Mouse (Mus musculus): ENCODE data around the gene Ace2.
A peak's percentile ranks its signal among the peaks of the same experiment; 100 is the strongest.

Gene Ace2

DNA sequence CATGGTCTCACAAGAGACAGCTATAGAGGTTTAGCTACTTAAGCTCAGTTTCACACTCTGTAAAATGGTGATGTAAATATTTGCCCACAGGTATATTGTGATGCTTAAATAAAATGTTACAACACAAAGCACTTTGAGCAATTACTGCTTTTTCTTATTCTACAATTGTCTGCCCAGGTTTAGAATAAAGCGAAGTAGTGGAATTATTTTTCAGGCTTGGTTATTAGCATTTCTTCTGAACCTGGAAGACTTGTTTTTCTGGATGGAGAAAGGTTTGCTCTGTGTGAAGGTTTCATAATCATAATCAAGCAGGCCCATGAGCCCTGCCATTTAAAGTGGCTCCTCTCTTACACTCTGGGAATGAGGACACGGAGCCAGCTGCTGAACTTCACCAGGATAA lies at the start of gene Ace2:
Gene Ace2 (plus strand): TSS at position 301 of the 400 bp plus-strand sequence.
- no peak for DNase-seq (ENCODE audit: low spot score in 2 of 2)

DNA sequence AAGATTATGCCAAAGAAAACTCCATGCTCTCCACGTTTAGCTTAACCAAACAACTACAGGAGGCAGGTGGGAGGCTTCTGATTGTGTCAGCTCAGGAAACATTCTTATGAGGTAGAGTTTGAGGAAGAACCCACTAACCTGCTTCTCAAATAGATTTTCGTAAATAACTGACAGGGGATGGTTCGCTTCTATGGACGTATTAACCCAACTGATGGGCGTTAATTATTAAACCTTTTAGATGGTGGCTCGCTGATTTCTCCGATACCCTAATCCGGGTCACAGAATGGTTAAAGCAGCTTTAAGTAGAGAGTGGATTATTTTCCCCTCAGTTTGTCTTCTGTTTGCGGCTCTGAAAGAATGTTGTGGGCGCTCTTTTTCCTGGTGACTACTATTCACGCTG lies 49.2 kb upstream of the Ace2 start:
- no peak for DNase-seq (ENCODE audit: low spot score in 2 of 2)

GRCm38 (mm10) chrX:164092300-164093169 lies 46.6 kb upstream of the Ace2 start:
- DNase-seq (ENCODE audit: low spot score in 2 of 2): no peak

GRCm38 (mm10) chrX:164093435-164093834 lies 45.7 kb upstream of the Ace2 start:
- no peak for DNase-seq (ENCODE audit: low spot score in 2 of 2)

DNA sequence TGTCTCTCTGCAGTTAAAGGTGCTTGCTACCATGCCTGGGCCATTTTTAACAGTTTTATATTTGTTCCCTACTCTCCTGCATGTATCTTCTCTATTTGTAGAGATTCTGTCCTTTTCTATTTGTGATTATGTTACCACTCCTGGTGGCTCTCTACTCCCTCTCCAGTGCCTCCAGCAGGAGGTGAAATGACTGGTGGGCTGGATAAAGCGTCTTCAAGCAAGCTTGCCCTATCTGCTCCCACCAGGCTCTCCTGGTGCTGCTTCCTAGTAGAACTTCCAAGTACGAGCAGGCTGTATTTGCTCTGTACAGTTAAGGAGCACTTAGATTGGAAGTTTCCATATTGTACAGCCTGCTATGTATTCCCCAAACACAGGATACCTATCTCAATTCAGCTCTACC lies 43.3 kb upstream of the Ace2 start:
- DNase-seq (ENCODE audit: low spot score in 2 of 2): no peak

DNA sequence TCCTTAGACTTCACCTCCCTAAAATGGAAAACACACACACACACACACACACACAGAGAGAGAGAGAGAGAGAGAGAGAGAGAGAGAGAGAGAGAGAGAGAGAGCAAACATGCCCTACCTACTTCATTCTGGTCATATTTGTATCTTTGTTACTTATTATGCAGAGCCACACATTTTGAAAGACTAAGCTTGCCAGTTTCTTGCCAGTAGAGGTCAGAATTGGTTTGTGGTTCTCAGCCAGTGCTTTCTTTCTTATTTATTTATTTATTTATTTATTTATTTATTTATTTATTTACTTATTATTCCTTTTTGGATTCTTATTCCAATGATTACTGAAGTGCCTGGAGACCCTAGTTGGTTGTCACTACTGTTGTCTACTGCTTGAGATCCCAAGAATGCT lies 37.6 kb upstream of the Ace2 start:
- DNase-seq (ENCODE audit: low spot score in 2 of 2): no peak

GRCm38 (mm10) chrX:164102198-164102597 lies 36.9 kb upstream of the Ace2 start:
- DNase-seq (ENCODE audit: low spot score in 2 of 2): no peak

GRCm38 (mm10) chrX:164102656-164103055 lies 36.5 kb upstream of the Ace2 start:
- DNase-seq (ENCODE audit: low spot score in 2 of 2): no peak

GRCm38 (mm10) chrX:164111146-164111545 lies 28.0 kb upstream of the Ace2 start:
- no peak for DNase-seq (ENCODE audit: low spot score in 2 of 2)

GRCm38 (mm10) chrX:164113744-164114143 lies 25.4 kb upstream of the Ace2 start:
- DNase-seq (ENCODE audit: low spot score in 2 of 2): no peak

GRCm38 (mm10) chrX:164123942-164124341 lies 15.2 kb upstream of the Ace2 start:
- DNase-seq (ENCODE audit: low spot score in 2 of 2): no peak

DNA sequence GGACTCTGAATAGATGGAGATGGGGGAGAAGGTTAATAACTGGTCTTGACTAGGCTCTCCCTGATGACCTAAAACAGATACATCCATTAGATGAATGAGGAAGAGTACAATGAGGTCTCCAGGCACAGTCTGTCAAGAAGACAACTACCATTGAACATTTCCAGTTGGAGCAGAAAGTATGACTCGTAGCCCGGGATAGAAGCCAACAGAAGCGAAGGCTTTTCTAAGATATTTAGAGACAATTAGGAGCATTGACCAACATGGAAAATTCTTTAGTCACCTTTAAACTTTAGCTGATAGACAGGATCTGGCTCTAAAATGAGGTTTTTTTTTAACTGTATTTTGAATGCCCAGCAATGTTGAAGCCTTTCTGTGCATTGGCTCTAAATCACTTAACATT lies 5.6 kb upstream of the Ace2 start:
- no peak for DNase-seq (ENCODE audit: low spot score in 2 of 2)

DNA sequence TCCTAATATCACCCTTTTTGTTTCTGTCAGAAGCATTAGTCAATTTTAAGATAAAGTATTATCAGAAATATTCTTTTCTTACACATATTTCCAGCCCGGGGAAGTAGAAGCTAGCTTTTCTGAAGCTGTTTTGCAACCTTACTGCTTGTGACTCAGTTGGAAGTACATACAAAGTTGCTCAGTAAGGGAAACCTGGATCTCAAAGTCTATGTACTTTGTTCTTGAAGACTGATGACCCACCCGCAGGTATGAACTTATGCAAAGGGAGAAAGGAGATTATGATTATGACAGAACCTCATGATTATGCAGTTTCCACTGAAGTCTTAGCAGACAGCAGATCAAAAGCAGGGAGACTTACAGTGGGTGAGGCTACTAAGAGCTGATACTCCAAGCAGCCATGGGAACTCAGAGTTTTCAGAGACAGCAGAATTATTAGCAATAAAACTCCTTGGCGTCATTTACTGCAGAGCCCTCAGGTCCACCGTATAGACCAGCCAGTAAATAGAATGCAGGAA lies 3.8 kb upstream of the Ace2 start:
- no peak for DNase-seq (ENCODE audit: low spot score in 2 of 2)

DNA sequence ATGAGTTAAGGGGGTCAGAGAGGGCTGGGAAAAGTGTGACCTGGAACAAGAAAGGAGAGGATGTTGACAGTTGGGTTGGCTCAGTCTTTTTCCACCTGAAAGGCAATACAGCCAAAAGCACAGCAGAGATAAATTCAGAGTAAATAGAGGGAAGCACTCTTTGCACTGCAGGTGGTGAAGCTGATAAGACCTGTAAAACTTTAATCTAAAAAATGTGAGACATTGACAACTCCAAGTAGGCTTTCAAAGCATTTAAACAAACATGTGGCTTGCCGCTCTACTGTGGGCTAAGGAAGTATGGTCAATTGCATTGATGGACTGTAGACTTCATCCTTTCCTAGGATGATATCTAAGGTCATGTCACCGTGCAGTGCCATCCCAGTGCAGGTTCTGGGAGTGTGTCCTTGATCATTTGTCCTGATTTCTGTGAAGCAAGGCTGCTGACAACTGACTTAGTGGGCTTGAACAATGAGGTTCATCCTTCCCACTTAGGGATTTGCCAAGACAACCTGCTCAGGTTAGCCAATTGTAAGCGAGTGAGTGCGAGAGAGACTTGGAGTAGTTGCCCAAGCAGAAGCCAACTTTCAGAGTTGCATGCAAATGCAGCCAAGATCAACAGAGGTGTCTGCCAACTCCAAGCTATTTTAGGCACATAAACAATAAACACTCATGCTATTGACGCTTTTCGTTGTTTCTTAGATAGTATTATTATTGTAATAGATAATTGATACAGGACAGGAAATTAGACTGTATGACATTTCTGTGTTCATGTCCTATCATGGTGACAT lies 6.5 kb downstream of the Ace2 start:
- peak in 1 of 2 experiments; percentile 11 for DNase-seq (ENCODE audit: low spot score in 2 of 2)

- no peak for DNase-seq (ENCODE audit: low spot score in 2 of 2)
Observed at GRCm38 (mm10) chrX:164152703-164153102, 13.6 kb downstream of the Ace2 start.

DNA sequence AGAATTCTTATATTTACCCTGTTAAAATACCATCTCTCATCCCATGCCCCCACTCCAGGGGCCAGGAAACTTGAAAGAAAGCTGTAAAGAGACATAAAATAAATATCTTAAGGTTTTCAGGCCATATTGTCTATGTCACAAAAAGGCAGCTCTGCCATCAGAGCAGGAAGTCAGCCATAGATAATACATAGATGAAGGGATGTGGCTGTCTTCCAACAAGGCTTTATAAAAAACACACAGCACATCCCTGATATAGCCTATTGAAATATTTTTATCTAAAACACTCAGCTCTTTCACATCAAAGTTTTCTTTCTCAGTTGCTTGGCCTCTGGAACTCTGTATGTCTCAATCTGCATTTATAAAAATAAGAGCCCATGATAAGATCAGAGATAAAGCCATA lies 14.5 kb downstream of the Ace2 start:
- no peak for DNase-seq (ENCODE audit: low spot score in 2 of 2)

DNA sequence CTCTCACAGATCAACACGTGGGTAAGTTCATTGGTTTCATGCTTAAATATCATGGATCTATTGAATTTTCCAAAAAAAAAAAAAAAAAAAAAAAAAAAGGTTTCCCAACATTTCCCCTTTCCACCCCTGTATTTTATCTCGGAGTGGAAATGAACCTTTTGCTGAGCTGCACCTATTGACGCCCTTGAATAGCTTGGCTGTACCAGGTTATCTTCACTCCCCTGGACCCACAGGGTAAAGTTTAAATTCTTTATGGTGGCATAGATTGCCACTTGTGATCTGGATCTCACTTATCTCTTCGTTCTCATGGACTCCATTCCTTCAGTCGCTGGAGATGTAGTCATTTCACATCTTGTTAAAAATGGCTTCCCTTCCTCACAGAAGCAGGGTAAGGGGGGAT lies 15.5 kb downstream of the Ace2 start:
- no peak for DNase-seq (ENCODE audit: low spot score in 2 of 2)

GRCm38 (mm10) chrX:164164681-164165080 lies 25.5 kb downstream of the Ace2 start:
- peak in 1 of 2 experiments; percentile 3 for DNase-seq (ENCODE audit: low spot score in 2 of 2)

DNA sequence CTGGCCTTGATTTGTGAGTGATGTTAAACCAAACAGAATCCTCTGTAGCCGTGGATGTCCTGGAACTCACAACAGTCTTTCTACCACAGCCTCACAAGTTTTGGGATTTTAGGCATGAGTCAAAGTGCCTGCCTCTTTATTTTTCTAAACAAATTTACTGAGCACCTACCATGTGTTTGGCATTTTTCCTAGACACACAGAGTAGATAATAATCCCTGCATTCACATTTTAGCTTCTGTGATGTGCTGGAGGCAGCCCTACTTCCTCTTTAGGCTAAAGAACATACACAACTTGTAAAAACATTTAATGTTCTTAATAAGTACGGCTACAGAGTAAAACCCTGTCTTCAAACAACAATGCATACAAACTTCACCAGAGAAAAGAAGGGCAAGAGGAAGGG lies 31.9 kb downstream of the Ace2 start:
- DNase-seq (ENCODE audit: low spot score in 2 of 2): no peak

GRCm38 (mm10) chrX:164173880-164174279 lies 34.7 kb downstream of the Ace2 start:
- DNase-seq (ENCODE audit: low spot score in 2 of 2): no peak

- DNase-seq (ENCODE audit: low spot score in 2 of 2): no peak
Observed at GRCm38 (mm10) chrX:164175311-164175710, 36.2 kb downstream of the Ace2 start.

DNA sequence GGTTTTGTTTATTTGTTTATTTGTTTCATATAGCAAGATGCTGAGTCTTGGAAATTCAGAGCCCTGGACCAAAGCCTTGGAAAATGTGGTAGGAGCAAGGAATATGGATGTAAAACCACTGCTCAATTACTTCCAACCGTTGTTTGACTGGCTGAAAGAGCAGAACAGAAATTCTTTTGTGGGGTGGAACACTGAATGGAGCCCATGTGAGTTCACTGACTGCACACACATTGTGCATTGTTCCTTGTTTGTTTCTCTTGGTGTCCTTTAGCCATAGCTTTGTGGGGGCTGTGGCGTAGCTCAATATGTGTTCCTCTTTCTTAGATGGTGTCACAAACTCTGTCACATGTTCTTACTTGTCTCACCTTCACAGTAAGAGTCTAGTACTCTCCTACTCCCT lies 36.6 kb downstream of the Ace2 start:
- DNase-seq (ENCODE audit: low spot score in 2 of 2): no peak

GRCm38 (mm10) chrX:164178856-164179255 lies 39.7 kb downstream of the Ace2 start:
- no peak for DNase-seq (ENCODE audit: low spot score in 2 of 2)
